10 mouse cellular contexts compared by ENCODE assay signal in the genomic region with DNA sequence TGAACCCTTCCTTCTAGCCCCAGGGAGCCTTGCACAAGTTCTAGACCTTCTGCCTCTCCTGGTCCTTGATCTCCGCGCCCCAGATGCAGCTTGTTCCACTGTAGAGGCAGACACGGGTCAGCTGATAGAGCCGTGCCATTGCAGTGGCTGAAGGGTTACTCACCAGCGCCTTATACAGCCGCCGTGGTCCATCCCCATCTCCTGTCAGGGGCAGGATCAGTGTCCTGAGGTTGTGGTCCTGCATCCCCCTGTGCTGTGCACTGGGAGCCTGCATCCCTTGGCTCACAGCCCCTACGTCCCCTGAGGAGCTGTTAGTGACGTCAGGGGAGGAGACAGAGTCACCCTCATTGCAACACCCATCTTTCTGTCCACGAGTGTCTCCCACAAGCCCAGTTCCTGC. TPM values are rescaled to one million over a fixed set of nuclear protein-coding genes. Genes with fewer than 3 reads are reported as not detected.
DNase-seq lines count a peak whose midpoint lies in the region; ATAC-seq and TF ChIP-seq lines count a peak whose summit lies in the region.
"Had no signal": no experiment of that assay in that cellular context is flagged by ENCODE, and none has a peak within 500 bp of the region (broad histone marks: within the 10 kb centered on the region; RNA-seq: fewer than 3 reads in every experiment).

No protein-coding gene starts in this region.

- H3K27ac ChIP-seq in gastrocnemius, adult 2 months = peak overlapping the region; percentile 46
- peak overlapping the region; percentile 64 for H3K27ac ChIP-seq in lung, postnatal 0 days (ENCODE audit: low read length)

- peak overlapping the region; percentile 27; the same call in 1 of the 2 replicates for H3K4me2 ChIP-seq in lung, postnatal 0 days (replicated peaks; ENCODE audit: low read depth, low read length)

- H3K9ac ChIP-seq in lung, postnatal 0 days (replicated peaks; ENCODE audit: low read depth) = no peak overlapping the region

- ATAC-seq in lung, postnatal 0 days = peak; percentile 26
- peak; percentile 30 for ATAC-seq in megakaryocyte progenitor cell, adult 5-6 weeks (replicated peaks; ENCODE audit: poor library complexity)
- ATAC-seq: midbrain, embryonic 16.5 days had no signal

- no peaks in the 10 kb centered on the region for H3K9me3 ChIP-seq in lung, postnatal 0 days (ENCODE audit: low read length)

- intact Hi-C loops in gastrocnemius, adult 2 months (cut with DNase I) = no loop called here
- intact Hi-C loops in left cerebral cortex, postnatal 10 days (cut with DNase I) = no loop called here

- peaks cover 19% of the 10 kb centered on the region for H3K4me1 ChIP-seq in lung, postnatal 0 days (ENCODE audit: insufficient read depth, low read depth, low read length)

- no peak for TF ChIP-seq CTCF in gastrocnemius, adult 2 months (IDR thresholded peaks at IDR 0.05)
- TF ChIP-seq CTCF in lung, postnatal 0 days (IDR thresholded peaks at IDR 0.05) = no peak

- no peaks in the 10 kb centered on the region for H3K27me3 ChIP-seq in lung, postnatal 0 days (replicated peaks; ENCODE audit: insufficient read depth, low read length)

- no peak for DNase-seq in gastrocnemius, adult 2 months
- DNase-seq in gastrocnemius, adult 18-20 months (ENCODE audit: low spot score) = no peak
- DNase-seq in lung, postnatal 0 days (ENCODE audit: low spot score) = peak; percentile 54
- no peak for DNase-seq in lung, postnatal 4 days
- DNase-seq in induced T-regulatory cell, adult 2 months (ENCODE audit: low read depth) = peak; percentile 50
- no peak for DNase-seq in left cerebral cortex, postnatal 10 days (ENCODE audit: extremely low spot score in 1 of 2, low spot score in 2 of 2)
- DNase-seq in Muller cell, postnatal 12 days (ENCODE audit: inconsistent ontology term) = no peak
- DNase-seq: adrenal gland, postnatal 14 days had no signal

- peaks cover 26% of the 10 kb centered on the region for H3K36me3 ChIP-seq in lung, postnatal 0 days (ENCODE audit: insufficient read depth, low read length)

- peak overlapping the region; percentile 52 for H3K4me3 ChIP-seq in gastrocnemius, adult 2 months
- no peak overlapping the region for H3K4me3 ChIP-seq in lung, postnatal 0 days (ENCODE audit: low read depth, low read length)

- TF ChIP-seq EP300 in lung, postnatal 0 days (IDR thresholded peaks at IDR 0.05) = no peak

- 60% methylated on average over 10 of the region's 10 CpGs for WGBS in lung, postnatal 0 days

RNA-seq across cellular contexts. Expression of a gene that starts 10.5 kb away (rescaled TPM):
- 10 to 100 TPM; 20.7 to 25.0 TPM for total RNA-seq in gastrocnemius, adult 2 months (2021)
- total RNA-seq in gastrocnemius, adult 18-20 months (2021) = 10 to 100 TPM; 19.7 to 20.4 TPM
- polyA plus RNA-seq in lung, postnatal 0 days (2015; fragmentation: Nextera tagmentation; extraction: Ambion mirVana) = 31.2 and 32.4 TPM in 2 replicates
- total RNA-seq in megakaryocyte progenitor cell, adult 5-6 weeks (2015) = 18.9 and 24.6 TPM in 2 replicates
- total RNA-seq in megakaryocyte progenitor cell, adult 5-6 weeks (2017) = 32.4 and 37.4 TPM in 2 replicates
- total RNA-seq in left cerebral cortex, postnatal 10 days (2021) = 100 to 1,000 TPM; 336 to 340 TPM

RNA-seq across cellular contexts. Expression of a gene that starts 11.9 kb away (rescaled TPM):
- total RNA-seq in gastrocnemius, adult 2 months (2021) = not detected
- total RNA-seq in gastrocnemius, adult 18-20 months (2021) = not detected
- polyA plus RNA-seq in lung, postnatal 0 days (2015; fragmentation: Nextera tagmentation; extraction: Ambion mirVana) = 24.1 and 30.8 TPM in 2 replicates
- 2.3 TPM in 2 replicates for total RNA-seq in megakaryocyte progenitor cell, adult 5-6 weeks (2015)
- total RNA-seq in megakaryocyte progenitor cell, adult 5-6 weeks (2017) = 3.9 and 5.2 TPM in 2 replicates
- under 1 TPM; 0.39 to 0.49 TPM for total RNA-seq in left cerebral cortex, postnatal 10 days (2021)

RNA-seq across cellular contexts. Expression of a gene that starts 17.6 kb away (rescaled TPM):
- 10 to 100 TPM in 1 of 2 experiments, 1 to 10 TPM in 1; 8.5 to 11.5 TPM for total RNA-seq in gastrocnemius, adult 2 months (2021)
- total RNA-seq in gastrocnemius, adult 18-20 months (2021) = 10 to 100 TPM; 10.1 to 10.9 TPM
- 20.3 and 23.0 TPM in 2 replicates for polyA plus RNA-seq in lung, postnatal 0 days (2015; fragmentation: Nextera tagmentation; extraction: Ambion mirVana)
- total RNA-seq in megakaryocyte progenitor cell, adult 5-6 weeks (2015) = 7.1 and 7.6 TPM in 2 replicates
- total RNA-seq in megakaryocyte progenitor cell, adult 5-6 weeks (2017) = 30.8 and 32.7 TPM in 2 replicates
- total RNA-seq in left cerebral cortex, postnatal 10 days (2021) = 10 to 100 TPM; 26.4 to 26.7 TPM

RNA-seq across cellular contexts. Expression of a gene that starts 25.3 kb away (rescaled TPM):
- under 1 TPM; 0.43 to 0.75 TPM for total RNA-seq in gastrocnemius, adult 2 months (2021)
- under 1 TPM; 0.16 to 0.55 TPM for total RNA-seq in gastrocnemius, adult 18-20 months (2021)
- polyA plus RNA-seq in lung, postnatal 0 days (2015; fragmentation: Nextera tagmentation; extraction: Ambion mirVana) = 19.6 and 28.4 TPM in 2 replicates
- total RNA-seq in megakaryocyte progenitor cell, adult 5-6 weeks (2015) = 0.20 and 0.47 TPM in 2 replicates
- total RNA-seq in megakaryocyte progenitor cell, adult 5-6 weeks (2017) = 0.47 TPM in 1 of 2 replicates, not detected in the other
- total RNA-seq in left cerebral cortex, postnatal 10 days (2021) = 1 to 10 TPM; 1.1 to 2.1 TPM

RNA-seq across cellular contexts. Expression of a gene that starts 36.5 kb away (rescaled TPM):
- total RNA-seq in gastrocnemius, adult 2 months (2021) = 100 to 1,000 TPM; 110 to 119 TPM
- 100 to 1,000 TPM; 102 to 105 TPM for total RNA-seq in gastrocnemius, adult 18-20 months (2021)
- 47.9 and 49.4 TPM in 2 replicates for polyA plus RNA-seq in lung, postnatal 0 days (2015; fragmentation: Nextera tagmentation; extraction: Ambion mirVana)
- 15.5 and 20.2 TPM in 2 replicates for total RNA-seq in megakaryocyte progenitor cell, adult 5-6 weeks (2015)
- 10.5 and 16.9 TPM in 2 replicates for total RNA-seq in megakaryocyte progenitor cell, adult 5-6 weeks (2017)
- 10 to 100 TPM; 23.7 to 32.6 TPM for total RNA-seq in left cerebral cortex, postnatal 10 days (2021)

Comparison
In these comparisons a context has a peak if more than half of its experiments do, and no peak if none do; other contexts are left out.
1. DNase-seq: peak in lung, postnatal 0 days (single experiment) and induced T-regulatory cell, adult 2 months (single experiment); none in gastrocnemius, adult 2 months (single experiment), gastrocnemius, adult 18-20 months (single experiment), lung, postnatal 4 days (0 of 2), left cerebral cortex, postnatal 10 days (0 of 2) and Muller cell, postnatal 12 days (single experiment).
2. RNA of a gene that starts 10.5 kb away (total RNA-seq): 336 to 340 TPM in left cerebral cortex, postnatal 10 days; 18.9 to 37.4 TPM in megakaryocyte progenitor cell, adult 5-6 weeks, 20.7 to 25.0 TPM in gastrocnemius, adult 2 months and 19.7 to 20.4 TPM in gastrocnemius, adult 18-20 months; every median in the first group is over 4 times any median in the second.